Mouse (Mus musculus): Measurements from ENCODE around the gene Scn4b.
A peak's percentile ranks its signal among the peaks of the same experiment; 100 is the strongest.

Gene Scn4b

GRCm38 (mm10) chr9:45138191-45139032 is at the start of gene Scn4b:
TSS of gene Scn4b (plus strand) at chr9:45138395.
- DNase-seq (ENCODE audit: low read depth, low spot score): peak; percentile 51

- no peak for DNase-seq (ENCODE audit: low read depth, low spot score)
Measured at GRCm38 (mm10) chr9:45090811-45091210, 47.4 kb upstream of the Scn4b start.

- DNase-seq (ENCODE audit: low read depth, low spot score): no peak
Measured at GRCm38 (mm10) chr9:45092641-45093040, 45.6 kb upstream of the Scn4b start.

- DNase-seq (ENCODE audit: low read depth, low spot score): no peak
Measured at GRCm38 (mm10) chr9:45095149-45095937, 42.9 kb upstream of the Scn4b start.

GRCm38 (mm10) chr9:45097877-45098276 is 40.3 kb upstream of the Scn4b start:
- no peak for DNase-seq (ENCODE audit: low read depth, low spot score)

GRCm38 (mm10) chr9:45098426-45098825 is 39.8 kb upstream of the Scn4b start:
- DNase-seq (ENCODE audit: low read depth, low spot score): no peak

GRCm38 (mm10) chr9:45102528-45102927 is 35.7 kb upstream of the Scn4b start:
- DNase-seq (ENCODE audit: low read depth, low spot score): no peak

GRCm38 (mm10) chr9:45103211-45103979 is 34.8 kb upstream of the Scn4b start:
- no peak for DNase-seq (ENCODE audit: low read depth, low spot score)

GRCm38 (mm10) chr9:45105596-45106374 is 32.4 kb upstream of the Scn4b start:
- DNase-seq (ENCODE audit: low read depth, low spot score): no peak

- DNase-seq (ENCODE audit: low read depth, low spot score): no peak
Measured at GRCm38 (mm10) chr9:45115706-45116105, 22.5 kb upstream of the Scn4b start.

- peak; percentile 78 for DNase-seq (ENCODE audit: low read depth, low spot score)
Measured at GRCm38 (mm10) chr9:45116819-45117218, 21.4 kb upstream of the Scn4b start.

- DNase-seq (ENCODE audit: low read depth, low spot score): no peak
Measured at GRCm38 (mm10) chr9:45117741-45118431, 20.3 kb upstream of the Scn4b start, which contains the start of gene Scn2b. TSS of gene Scn2b (plus strand) at chr9:45117782.

- DNase-seq (ENCODE audit: low read depth, low spot score): no peak
Measured at GRCm38 (mm10) chr9:45118552-45118951, 19.6 kb upstream of the Scn4b start.

- no peak for DNase-seq (ENCODE audit: low read depth, low spot score)
Measured at GRCm38 (mm10) chr9:45119316-45119953, 18.8 kb upstream of the Scn4b start.

GRCm38 (mm10) chr9:45119954-45120530 is 18.2 kb upstream of the Scn4b start:
- no peak for DNase-seq (ENCODE audit: low read depth, low spot score)

GRCm38 (mm10) chr9:45120567-45120966 is 17.6 kb upstream of the Scn4b start:
- no peak for DNase-seq (ENCODE audit: low read depth, low spot score)

GRCm38 (mm10) chr9:45121001-45121400 is 17.2 kb upstream of the Scn4b start:
- DNase-seq (ENCODE audit: low read depth, low spot score): no peak

- DNase-seq (ENCODE audit: low read depth, low spot score): peak; percentile 85
Measured at GRCm38 (mm10) chr9:45121769-45122168, 16.4 kb upstream of the Scn4b start.

GRCm38 (mm10) chr9:45122209-45122761 is 15.9 kb upstream of the Scn4b start:
- peak; percentile 84 for DNase-seq (ENCODE audit: low read depth, low spot score)

Data from CD4-positive helper T cell, adult 2 months (primary cell).